Mouse (Mus musculus) stomach, embryonic 16.5 days (tissue): ENCODE data around the gene Cavin3. TPM values are rescaled to one million over a fixed set of nuclear protein-coding genes. Genes with fewer than 3 reads are reported as not detected.

Source experiments
- ATAC-seq: fragments of 200-750 bp; cut with Nextera tagmentation; 2 replicates; pipeline ENCODE4 v1.8.0; 2017; ENCODE audit warnings: moderate number of reproducible peaks, moderate TSS enrichment; ENCODE audit not compliant: insufficient read depth, low FRiP score
- H3K27ac ChIP-seq: fragments of 300-500 bp; sonication (generic); 2 replicates; pipeline ENCODE4 v1.5.1; 2014; ENCODE audit warnings: low read length
- H3K27me3 ChIP-seq: fragments of 300-500 bp; sonication (generic); 2 replicates; pipeline ENCODE4 v1.6.1; 2014; ENCODE audit warnings: low read length, control low read depth, mixed read lengths; ENCODE audit not compliant: control insufficient read depth, insufficient read depth
- H3K36me3 ChIP-seq: fragments of 300-500 bp; sonication (generic); 2 replicates; pipeline ENCODE4 v1.6.1; 2014; ENCODE audit warnings: low read length; ENCODE audit not compliant: control insufficient read depth, insufficient read depth
- H3K4me1 ChIP-seq: fragments of 300-500 bp; sonication (generic); 2 replicates; pipeline ENCODE4 v1.6.1; 2014; ENCODE audit warnings: low read length, control low read depth, mixed read lengths; ENCODE audit not compliant: control insufficient read depth, insufficient read depth
- H3K4me2 ChIP-seq: fragments of 300-500 bp; sonication (generic); 2 replicates; pipeline ENCODE4 v1.6.1; 2014; ENCODE audit warnings: low read depth, low read length, mixed read lengths
- H3K4me3 ChIP-seq: fragments of 300-500 bp; sonication (generic); replicated peaks from 2 replicates; pipeline ENCODE4 v1.5.1; 2014; ENCODE audit warnings: mild to moderate bottlenecking, low read length
- H3K9ac ChIP-seq: fragments of 300-500 bp; sonication (generic); 2 replicates; pipeline ENCODE4 v1.6.1; 2014; ENCODE audit warnings: low read length
- H3K9me3 ChIP-seq: fragments of 300-500 bp; sonication (generic); replicated peaks from 2 replicates; pipeline ENCODE4 v1.6.1; 2016; ENCODE audit warnings: low read length, control low read depth; ENCODE audit not compliant: control insufficient read depth
- WGBS: fragments of 180-500 bp; shearing (Covaris S2); extraction: QIAGEN DNeasy Blood & Tissue Kit; methylation state at CpG from one replicate; pipeline ENCODE4 v1.1.7; 2014; 5-methylcytosine and 5-hydroxymethylcytosine counted together
- polyA plus RNA-seq: library from polyadenylated mRNA; unstranded; fragments of >200 nt; fragmentation: Nextera tagmentation; extraction: Ambion mirVana; gene quantifications from 2 replicates; pipeline ENCODE4 v1.2.1, GENCODE M21; 2015

Cavin3 gene
- polyA plus RNA-seq, 1 experiment from 2014 or later: 135 TPM

GRCm38 (mm10) chr7:105515178-105515577 is 33.1 kb upstream of the Cavin3 start:
- no peak for ATAC-seq
- no peaks in the 10 kb centered on the region; the same call in 1 of the 2 replicates for H3K27me3 ChIP-seq

GRCm38 (mm10) chr7:105514561-105514960 is 32.5 kb upstream of the Cavin3 start:
- 37% methylated on average over 5 of the region's 5 CpGs for WGBS
- H3K4me2 ChIP-seq: no peak overlapping the region
- H3K27me3 ChIP-seq: no peaks in the 10 kb centered on the region; the same call in 1 of the 2 replicates
- H3K4me3 ChIP-seq: no peak overlapping the region
- H3K27ac ChIP-seq: no peak overlapping the region
- no peak for ATAC-seq
- H3K9ac ChIP-seq: no peak overlapping the region
- H3K36me3 ChIP-seq: no peaks in the 10 kb centered on the region
- no peaks in the 10 kb centered on the region for H3K4me1 ChIP-seq
- H3K9me3 ChIP-seq: no peaks in the 10 kb centered on the region

More at GRCm38 (mm10) chr7:105515178-105515577, 33.1 kb upstream of the Cavin3 start:
- no peaks in the 10 kb centered on the region for H3K4me1 ChIP-seq
- no peak overlapping the region for H3K27ac ChIP-seq
- no peak overlapping the region for H3K9ac ChIP-seq
- H3K9me3 ChIP-seq: no peaks in the 10 kb centered on the region
- no peak overlapping the region for H3K4me2 ChIP-seq
- no peak overlapping the region for H3K4me3 ChIP-seq
- 8% methylated on average over 5 of the region's 5 CpGs for WGBS
- no peaks in the 10 kb centered on the region for H3K36me3 ChIP-seq

- Histone ChIP-seq H3K4me2 (no peak overlapping the region), H3K9me3 (no peaks in the 10 kb centered on the region), H3K9ac (no peak overlapping the region), H3K27ac (no peak overlapping the region), H3K4me1 (no peaks in the 10 kb centered on the region), H3K36me3 (no peaks in the 10 kb centered on the region), H3K27me3 (no peaks in the 10 kb centered on the region; the same call in 1 of the 2 replicates), H3K4me3 (no peak overlapping the region)
- 48% methylated on average over 5 of the region's 5 CpGs for WGBS
- no peak for ATAC-seq
These were observed 31.8 kb upstream of the Cavin3 start for GRCm38 (mm10) chr7:105513845-105514291.

DNA sequence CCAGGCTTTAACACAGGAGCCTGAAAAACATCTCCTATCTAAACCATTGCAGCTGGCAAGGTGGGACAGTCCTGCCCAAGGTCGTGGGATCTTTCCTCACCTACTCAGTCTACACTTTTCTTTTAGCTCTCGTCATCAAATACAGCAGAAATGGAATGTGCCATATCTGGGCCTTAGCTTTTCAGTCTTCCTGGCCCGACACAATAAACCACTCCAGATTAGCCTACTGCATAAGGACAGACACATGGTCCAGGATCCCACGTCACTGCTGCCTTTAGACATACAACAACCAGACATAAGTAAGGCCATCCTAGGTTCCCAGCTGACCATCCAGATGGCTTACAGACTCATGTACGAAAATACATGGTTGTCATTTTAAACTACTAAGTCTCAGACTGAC is 28.0 kb upstream of the Cavin3 start:
- Histone ChIP-seq H3K36me3 (no peaks in the 10 kb centered on the region), H3K9me3 (no peaks in the 10 kb centered on the region), H3K4me3 (no peak overlapping the region), H3K27ac (no peak overlapping the region), H3K9ac (no peak overlapping the region), H3K27me3 (no peaks in the 10 kb centered on the region; the same call in 1 of the 2 replicates), H3K4me2 (no peak overlapping the region), H3K4me1 (no peaks in the 10 kb centered on the region)
- WGBS: 75% methylated on average over 5 of the region's 5 CpGs
- ATAC-seq: no peak

GRCm38 (mm10) chr7:105507257-105507656 is 25.2 kb upstream of the Cavin3 start:
- H3K27me3 ChIP-seq: no peaks in the 10 kb centered on the region; the same call in 1 of the 2 replicates
- H3K4me1 ChIP-seq: no peaks in the 10 kb centered on the region
- 65% methylated on average over 4 of the region's 4 CpGs for WGBS
- H3K4me2 ChIP-seq: no peak overlapping the region
- no peak overlapping the region for H3K27ac ChIP-seq
- no peak overlapping the region for H3K4me3 ChIP-seq
- no peaks in the 10 kb centered on the region for H3K36me3 ChIP-seq
- no peaks in the 10 kb centered on the region for H3K9me3 ChIP-seq
- ATAC-seq: no peak
- no peak overlapping the region for H3K9ac ChIP-seq

DNA sequence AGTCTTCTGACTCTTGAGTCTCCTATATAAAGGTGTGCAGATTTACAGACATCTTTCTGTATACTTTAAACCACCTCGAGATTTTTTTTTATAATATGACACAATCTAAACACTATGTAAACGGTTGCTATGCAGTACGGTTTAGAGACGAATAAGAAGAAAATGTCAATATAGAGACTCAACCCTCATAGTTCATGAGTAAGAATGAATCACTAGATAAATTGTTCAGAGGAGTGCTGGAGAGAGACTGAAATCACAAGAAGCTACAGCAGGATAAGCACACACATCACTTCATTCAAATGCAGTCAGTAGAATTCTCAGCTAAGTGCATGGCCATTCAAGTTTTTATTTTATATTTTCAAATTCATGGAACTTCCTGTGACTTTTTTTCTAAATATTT is 19.9 kb upstream of the Cavin3 start:
- H3K27ac ChIP-seq: no peak overlapping the region
- H3K27me3 ChIP-seq: no peaks in the 10 kb centered on the region
- no peaks in the 10 kb centered on the region for H3K4me1 ChIP-seq
- no peaks in the 10 kb centered on the region for H3K9me3 ChIP-seq
- 42% methylated on average over 4 of the region's 4 CpGs for WGBS
- H3K9ac ChIP-seq: no peak overlapping the region
- no peak overlapping the region for H3K4me3 ChIP-seq
- H3K4me2 ChIP-seq: no peak overlapping the region
- no peaks in the 10 kb centered on the region for H3K36me3 ChIP-seq
- ATAC-seq: no peak

DNA sequence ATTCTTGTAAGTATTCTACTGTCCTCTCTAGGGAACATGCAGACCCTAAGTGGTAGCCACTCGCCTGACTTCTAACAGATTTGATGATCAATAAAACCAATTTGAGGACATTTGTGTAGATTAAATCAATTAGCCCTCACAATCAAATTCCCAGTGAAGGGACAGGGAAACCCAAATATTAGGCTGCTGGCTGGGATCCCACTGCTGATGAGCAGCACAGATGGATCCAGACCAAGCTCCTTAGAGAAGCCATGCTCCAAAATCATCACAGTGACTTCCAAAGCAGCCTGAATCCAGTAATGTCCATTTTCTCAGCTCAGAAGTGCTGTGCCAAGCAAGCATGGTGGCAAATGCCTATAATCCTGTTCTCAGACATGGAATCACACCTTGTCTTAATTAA is 17.6 kb upstream of the Cavin3 start:
- Histone ChIP-seq H3K9ac (no peak overlapping the region), H3K4me3 (no peak overlapping the region), H3K27ac (no peak overlapping the region), H3K4me2 (no peak overlapping the region), H3K36me3 (no peaks in the 10 kb centered on the region), H3K27me3 (no peaks in the 10 kb centered on the region), H3K4me1 (no peaks in the 10 kb centered on the region), H3K9me3 (no peaks in the 10 kb centered on the region)
- no peak for ATAC-seq
- WGBS: 86% methylated on average over 1 of the region's 1 CpGs

GRCm38 (mm10) chr7:105498854-105499492 is 16.9 kb upstream of the Cavin3 start:
- H3K9me3 ChIP-seq: no peaks in the 10 kb centered on the region
- no peak overlapping the region for H3K27ac ChIP-seq
- WGBS: 48% methylated on average over 10 of the region's 10 CpGs
- H3K27me3 ChIP-seq: no peaks in the 10 kb centered on the region
- ATAC-seq: no peak
- H3K4me2 ChIP-seq: no peak overlapping the region
- no peak overlapping the region for H3K4me3 ChIP-seq
- no peak overlapping the region for H3K9ac ChIP-seq
- H3K4me1 ChIP-seq: no peaks in the 10 kb centered on the region
- H3K36me3 ChIP-seq: no peaks in the 10 kb centered on the region

GRCm38 (mm10) chr7:105497881-105498280 is 15.8 kb upstream of the Cavin3 start:
- Histone ChIP-seq H3K9me3 (no peaks in the 10 kb centered on the region), H3K4me2 (no peak overlapping the region), H3K27ac (no peak overlapping the region), H3K9ac (no peak overlapping the region), H3K27me3 (no peaks in the 10 kb centered on the region), H3K4me3 (no peak overlapping the region), H3K36me3 (no peaks in the 10 kb centered on the region), H3K4me1 (no peaks in the 10 kb centered on the region)
- no peak for ATAC-seq
- WGBS: 85% methylated on average over 3 of the region's 3 CpGs
